Mouse (Mus musculus): ENCODE measurements at regions not wholly inside any gene's neighbourhood (a gene's known extent, or its start where the extent isn't known, plus 50 kb on each side); places are given as distances from the start of the nearest gene placed in this dataset.

- no peak for TF ChIP-seq EP300 (IDR thresholded peaks at IDR 0.05; ENCODE audit: insufficient read depth, low read depth, low read length)
- TF ChIP-seq POLR2A (IDR thresholded peaks at IDR 0.05; ENCODE audit: insufficient read depth, low read depth, low read length), result no peak
Measured at GRCm38 (mm10) chr11:86870486-86871165, 63.1 kb upstream of the Dhx40 start.

Data from heart, adult 2 months (tissue).